Mouse (Mus musculus): ENCODE data around the gene Slc1a3. TPM values are rescaled to one million over a fixed set of nuclear protein-coding genes. Genes with fewer than 3 reads are reported as not detected.

The Slc1a3 gene
- polyA plus RNA-seq, 1 experiment: 23.1 TPM

GRCm38 (mm10) chr15:8721746-8722145, 11.2 kb upstream of the Slc1a3 start:
- no peak for DNase-seq
- no peaks in the 10 kb centered on the region for H3K4me1 ChIP-seq (replicated peaks; ENCODE audit: control insufficient read depth, insufficient read depth, low read length)
- H3K36me3 ChIP-seq (ENCODE audit: control insufficient read depth, insufficient read depth, low read length): no peaks in the 10 kb centered on the region
- WGBS: 96% methylated on average over 3 of the region's 3 CpGs
- TF ChIP-seq CTCF (IDR thresholded peaks at IDR 0.05; ENCODE audit: borderline replicate concordance, control insufficient read depth, extremely low read depth, insufficient read depth, low read length, poor library complexity): no peak
- TF ChIP-seq POLR2A (IDR thresholded peaks at IDR 0.05; ENCODE audit: control insufficient read depth, extremely low read depth, insufficient read depth, low read length, poor library complexity): no peak
- H3K27ac ChIP-seq (ENCODE audit: control insufficient read depth, insufficient read depth, low read length): no peak overlapping the region
- H3K4me3 ChIP-seq (ENCODE audit: control insufficient read depth, insufficient read depth, low read length): no peak overlapping the region
- H3K27me3 ChIP-seq (ENCODE audit: control insufficient read depth, insufficient read depth, low read length): no peaks in the 10 kb centered on the region

- no peaks in the 10 kb centered on the region for H3K27me3 ChIP-seq (ENCODE audit: control insufficient read depth, insufficient read depth, low read length)
- no peak overlapping the region for H3K27ac ChIP-seq (ENCODE audit: control insufficient read depth, insufficient read depth, low read length)
- DNase-seq: no peak
- no peak for TF ChIP-seq CTCF (IDR thresholded peaks at IDR 0.05; ENCODE audit: borderline replicate concordance, control insufficient read depth, extremely low read depth, insufficient read depth, low read length, poor library complexity)
- TF ChIP-seq POLR2A (IDR thresholded peaks at IDR 0.05; ENCODE audit: control insufficient read depth, extremely low read depth, insufficient read depth, low read length, poor library complexity): no peak
- 98% methylated on average over 3 of the region's 3 CpGs for WGBS
- no peak overlapping the region for H3K4me3 ChIP-seq (ENCODE audit: control insufficient read depth, insufficient read depth, low read length)
- no peaks in the 10 kb centered on the region for H3K36me3 ChIP-seq (ENCODE audit: control insufficient read depth, insufficient read depth, low read length)
- H3K4me1 ChIP-seq (replicated peaks; ENCODE audit: control insufficient read depth, insufficient read depth, low read length): no peaks in the 10 kb centered on the region
These were observed 10.4 kb upstream of the Slc1a3 start for GRCm38 (mm10) chr15:8721005-8721404.

GRCm38 (mm10) chr15:8718496-8718895, 7.9 kb upstream of the Slc1a3 start:
- Histone ChIP-seq H3K36me3 (ENCODE audit: control insufficient read depth, insufficient read depth, low read length) (no peaks in the 10 kb centered on the region), H3K4me1 (replicated peaks; ENCODE audit: control insufficient read depth, insufficient read depth, low read length) (no peaks in the 10 kb centered on the region), H3K27me3 (ENCODE audit: control insufficient read depth, insufficient read depth, low read length) (no peaks in the 10 kb centered on the region), H3K4me3 (ENCODE audit: control insufficient read depth, insufficient read depth, low read length) (no peak overlapping the region), H3K27ac (ENCODE audit: control insufficient read depth, insufficient read depth, low read length) (no peak overlapping the region)
- DNase-seq: no peak
- 94% methylated on average over 3 of the region's 3 CpGs for WGBS
- TF ChIP-seq POLR2A (IDR thresholded peaks at IDR 0.05; ENCODE audit: control insufficient read depth, extremely low read depth, insufficient read depth, low read length, poor library complexity) (no peak), CTCF (IDR thresholded peaks at IDR 0.05; ENCODE audit: borderline replicate concordance, control insufficient read depth, extremely low read depth, insufficient read depth, low read length, poor library complexity) (no peak)

GRCm38 (mm10) chr15:8717021-8717571, 6.5 kb upstream of the Slc1a3 start:
- TF ChIP-seq POLR2A (IDR thresholded peaks at IDR 0.05; ENCODE audit: control insufficient read depth, extremely low read depth, insufficient read depth, low read length, poor library complexity) (no peak), CTCF (IDR thresholded peaks at IDR 0.05; ENCODE audit: borderline replicate concordance, control insufficient read depth, extremely low read depth, insufficient read depth, low read length, poor library complexity) (no peak)
- no peaks in the 10 kb centered on the region for H3K4me1 ChIP-seq (replicated peaks; ENCODE audit: control insufficient read depth, insufficient read depth, low read length)
- no peaks in the 10 kb centered on the region for H3K36me3 ChIP-seq (ENCODE audit: control insufficient read depth, insufficient read depth, low read length)
- no peak for DNase-seq
- H3K4me3 ChIP-seq (ENCODE audit: control insufficient read depth, insufficient read depth, low read length): no peak overlapping the region
- no peak overlapping the region for H3K27ac ChIP-seq (ENCODE audit: control insufficient read depth, insufficient read depth, low read length)
- WGBS: 72% methylated on average over 6 of the region's 6 CpGs
- no peaks in the 10 kb centered on the region for H3K27me3 ChIP-seq (ENCODE audit: control insufficient read depth, insufficient read depth, low read length)

- H3K27me3 ChIP-seq (ENCODE audit: control insufficient read depth, insufficient read depth, low read length): no peaks in the 10 kb centered on the region
- no peak for DNase-seq
- TF ChIP-seq POLR2A (IDR thresholded peaks at IDR 0.05; ENCODE audit: control insufficient read depth, extremely low read depth, insufficient read depth, low read length, poor library complexity): no peak
- TF ChIP-seq CTCF (IDR thresholded peaks at IDR 0.05; ENCODE audit: borderline replicate concordance, control insufficient read depth, extremely low read depth, insufficient read depth, low read length, poor library complexity): no peak
- no peaks in the 10 kb centered on the region for H3K4me1 ChIP-seq (replicated peaks; ENCODE audit: control insufficient read depth, insufficient read depth, low read length)
- no peaks in the 10 kb centered on the region for H3K36me3 ChIP-seq (ENCODE audit: control insufficient read depth, insufficient read depth, low read length)
- WGBS: 20% methylated on average over 12 of the region's 12 CpGs
- H3K27ac ChIP-seq (ENCODE audit: control insufficient read depth, insufficient read depth, low read length): no peak overlapping the region
- H3K4me3 ChIP-seq (ENCODE audit: control insufficient read depth, insufficient read depth, low read length): no peak overlapping the region
These were observed 5.9 kb upstream of the Slc1a3 start for GRCm38 (mm10) chr15:8716330-8716964.

GRCm38 (mm10) chr15:8715666-8716065, 5.1 kb upstream of the Slc1a3 start:
- no peaks in the 10 kb centered on the region for H3K36me3 ChIP-seq (ENCODE audit: control insufficient read depth, insufficient read depth, low read length)
- H3K27me3 ChIP-seq (ENCODE audit: control insufficient read depth, insufficient read depth, low read length): 0 out of 2 replicates have a peak, but pooled peaks cover 2% of the 10 kb centered on the region
- no peak overlapping the region for H3K27ac ChIP-seq (ENCODE audit: control insufficient read depth, insufficient read depth, low read length)
- no peak for DNase-seq
- TF ChIP-seq CTCF (IDR thresholded peaks at IDR 0.05; ENCODE audit: borderline replicate concordance, control insufficient read depth, extremely low read depth, insufficient read depth, low read length, poor library complexity) (no peak), POLR2A (IDR thresholded peaks at IDR 0.05; ENCODE audit: control insufficient read depth, extremely low read depth, insufficient read depth, low read length, poor library complexity) (no peak)
- no peaks in the 10 kb centered on the region for H3K4me1 ChIP-seq (replicated peaks; ENCODE audit: control insufficient read depth, insufficient read depth, low read length)
- H3K4me3 ChIP-seq (ENCODE audit: control insufficient read depth, insufficient read depth, low read length): no peak overlapping the region
